Mouse (Mus musculus) cerebral cortex, adult 2 months (tissue): ENCODE measurements around the gene St6galnac3.

Experiments used
- WGBS: fragments of 180-500 bp; shearing (Covaris S2); methylation state at CpG from one replicate; pipeline ENCODE4 v1.1.7; 2018; 5-methylcytosine and 5-hydroxymethylcytosine counted together

The St6galnac3 gene

GRCm38 (mm10) chr3:153732749-153733148 is 7.8 kb upstream of the St6galnac3 start:
- 66% methylated on average over 6 of the region's 6 CpGs for WGBS

GRCm38 (mm10) chr3:153732035-153732434 is 7.1 kb upstream of the St6galnac3 start:
- WGBS = 56% methylated on average over 6 of the region's 6 CpGs

- 65% methylated on average over 9 of the region's 9 CpGs for WGBS
Measured at GRCm38 (mm10) chr3:153723467-153724079, 1.4 kb downstream of the St6galnac3 start.

- 87% methylated on average over 16 of the region's 16 CpGs for WGBS
Measured at GRCm38 (mm10) chr3:153721525-153721924, 3.4 kb downstream of the St6galnac3 start.

- 82% methylated on average over 4 of the region's 4 CpGs for WGBS
Measured at GRCm38 (mm10) chr3:153720922-153721321, 4.1 kb downstream of the St6galnac3 start.

GRCm38 (mm10) chr3:153720296-153720695 is 4.7 kb downstream of the St6galnac3 start:
- 72% methylated on average over 3 of the region's 3 CpGs for WGBS

GRCm38 (mm10) chr3:153719256-153719970 is 5.6 kb downstream of the St6galnac3 start:
- WGBS = 85% methylated on average over 9 of the region's 9 CpGs

- 73% methylated on average over 8 of the region's 8 CpGs for WGBS
Measured at GRCm38 (mm10) chr3:153718724-153719123, 6.2 kb downstream of the St6galnac3 start.

GRCm38 (mm10) chr3:153717742-153718141 is 7.2 kb downstream of the St6galnac3 start:
- WGBS = 94% methylated on average over 7 of the region's 7 CpGs

- WGBS = 83% methylated on average over 7 of the region's 7 CpGs
Measured at GRCm38 (mm10) chr3:153715646-153716045, 9.3 kb downstream of the St6galnac3 start.

- WGBS = 65% methylated on average over 1 of the region's 1 CpGs
Measured at GRCm38 (mm10) chr3:153710545-153710944, 14.4 kb downstream of the St6galnac3 start.

GRCm38 (mm10) chr3:153707687-153708086 is 17.3 kb downstream of the St6galnac3 start:
- 70% methylated on average over 6 of the region's 6 CpGs for WGBS

- 82% methylated on average over 1 of the region's 1 CpGs for whole genome bisulfite sequencing
Measured at GRCm38 (mm10) chr3:153706901-153707300, 18.1 kb downstream of the St6galnac3 start.

GRCm38 (mm10) chr3:153701752-153702740 is 22.9 kb downstream of the St6galnac3 start:
- WGBS = 78% methylated on average over 15 of the region's 15 CpGs

- 79% methylated on average over 7 of the region's 7 CpGs for WGBS
Measured at GRCm38 (mm10) chr3:153701172-153701571, 23.8 kb downstream of the St6galnac3 start.

GRCm38 (mm10) chr3:153699086-153699485 is 25.9 kb downstream of the St6galnac3 start:
- 77% methylated on average over 8 of the region's 8 CpGs for WGBS

GRCm38 (mm10) chr3:153692978-153693377 is 32.0 kb downstream of the St6galnac3 start:
- whole genome bisulfite sequencing = 67% methylated on average over 7 of the region's 7 CpGs

- 62% methylated on average over 11 of the region's 11 CpGs for WGBS
Measured at GRCm38 (mm10) chr3:153692206-153692813, 32.7 kb downstream of the St6galnac3 start.

- 76% methylated on average over 4 of the region's 4 CpGs for WGBS
Measured at GRCm38 (mm10) chr3:153691537-153691936, 33.4 kb downstream of the St6galnac3 start.

- WGBS = 84% methylated on average over 2 of the region's 2 CpGs
Measured at GRCm38 (mm10) chr3:153690553-153690952, 34.4 kb downstream of the St6galnac3 start.

GRCm38 (mm10) chr3:153689793-153690291 is 35.1 kb downstream of the St6galnac3 start:
- WGBS = 62% methylated on average over 11 of the region's 11 CpGs
